Mouse (Mus musculus): ENCODE measurements around the gene Ppif.

The Ppif gene

DNA sequence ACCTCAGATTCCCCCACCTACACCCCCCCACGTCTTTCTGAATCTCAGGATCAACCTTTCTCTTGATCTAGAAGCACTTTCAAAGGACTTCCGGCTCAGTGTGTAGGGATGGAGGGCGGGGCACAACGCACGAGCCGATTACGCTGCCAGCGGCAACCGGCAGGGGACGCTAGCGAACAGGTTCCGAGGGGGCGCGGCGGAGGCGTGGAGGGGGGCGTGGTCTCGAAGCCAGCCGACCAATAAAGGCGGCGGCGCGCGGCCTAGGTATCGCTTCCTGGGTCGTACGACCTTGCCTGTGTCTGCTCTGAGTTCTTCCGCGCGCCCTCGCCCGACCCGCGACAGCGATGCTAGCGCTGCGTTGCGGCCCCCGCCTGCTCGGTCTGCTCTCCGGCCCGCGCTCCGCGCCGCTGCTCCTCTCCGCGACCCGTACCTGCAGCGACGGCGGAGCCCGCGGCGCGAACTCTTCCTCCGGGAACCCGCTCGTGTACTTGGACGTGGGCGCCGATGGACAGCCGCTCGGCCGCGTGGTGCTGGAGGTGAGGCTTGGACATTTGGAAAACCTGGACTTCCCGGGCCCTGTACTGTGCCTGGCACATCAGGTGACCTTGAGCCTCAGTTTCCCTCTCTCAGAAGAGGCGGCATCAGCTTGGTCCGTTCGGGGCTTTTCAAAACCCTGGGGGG lies at the start of gene Ppif:
TSS of gene Ppif (plus strand) at position 267 of the 681 bp plus-strand sequence.
- DNase-seq (ENCODE audit: extremely low read depth, low read depth): peak; percentile 64

DNA sequence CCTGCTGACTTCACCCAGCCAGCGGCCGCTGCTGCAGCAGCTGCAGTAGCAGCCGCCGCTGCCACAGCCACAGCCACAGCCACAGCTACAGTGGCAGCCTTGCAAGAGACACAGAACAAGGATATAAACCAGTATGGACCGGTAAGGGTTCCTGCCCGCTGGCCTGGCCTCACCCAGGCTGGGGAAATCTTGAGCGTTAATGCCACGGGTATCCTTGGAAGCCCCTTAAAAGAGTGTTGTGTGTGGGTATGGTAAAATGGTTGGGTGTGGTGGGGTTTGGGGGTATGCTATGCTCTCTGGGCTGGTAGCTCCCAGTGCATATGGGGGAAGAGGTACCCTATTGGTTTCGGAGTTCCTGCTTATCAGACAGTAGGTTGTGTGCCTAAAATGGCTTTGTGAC lies 48.2 kb upstream of the Ppif start:
- DNase-seq (ENCODE audit: extremely low read depth, low read depth): no peak

DNA sequence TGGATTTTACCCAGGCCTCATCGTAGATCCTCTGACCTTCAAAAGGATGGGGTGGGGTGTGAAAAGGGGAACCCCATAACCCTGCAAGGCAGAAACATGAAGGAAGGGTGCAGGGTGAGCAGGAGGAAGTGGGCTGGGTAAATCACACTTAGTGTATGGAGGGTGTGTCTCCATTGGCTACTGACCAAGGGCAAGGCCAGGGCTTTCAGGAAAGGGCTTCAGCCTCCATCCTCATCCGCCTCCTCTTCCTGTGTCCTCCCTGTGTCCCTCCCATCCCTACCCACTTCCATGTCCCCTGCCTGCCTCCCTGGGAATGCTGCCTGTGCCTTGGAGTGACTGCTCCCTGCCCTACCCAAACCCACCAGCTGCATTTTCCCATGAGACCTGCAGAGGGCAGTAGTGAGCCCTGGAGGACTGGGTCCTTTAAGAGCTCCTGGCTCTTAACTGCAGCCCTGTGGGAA lies 47.8 kb upstream of the Ppif start:
- peak; percentile 37 for DNase-seq (ENCODE audit: extremely low read depth, low read depth)

DNA sequence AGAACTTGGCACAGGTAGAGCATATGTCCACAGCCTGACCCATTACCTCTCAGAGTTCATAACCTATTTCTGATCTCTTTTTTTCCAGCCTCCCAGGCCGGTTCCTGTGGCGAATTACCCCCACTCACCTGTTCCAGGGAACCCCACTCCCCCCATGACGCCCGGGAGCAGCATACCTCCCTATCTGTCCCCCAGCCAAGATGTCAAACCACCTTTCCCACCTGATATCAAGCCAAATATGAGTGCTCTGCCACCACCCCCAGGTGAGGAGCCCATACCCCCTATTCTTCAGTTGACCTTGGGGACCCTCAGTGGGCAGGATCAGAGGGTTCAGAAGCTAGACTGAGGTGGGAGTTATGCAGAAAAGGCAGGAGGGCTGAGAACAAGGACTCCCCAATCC lies 42.8 kb upstream of the Ppif start:
- DNase-seq (ENCODE audit: extremely low read depth, low read depth): no peak

DNA sequence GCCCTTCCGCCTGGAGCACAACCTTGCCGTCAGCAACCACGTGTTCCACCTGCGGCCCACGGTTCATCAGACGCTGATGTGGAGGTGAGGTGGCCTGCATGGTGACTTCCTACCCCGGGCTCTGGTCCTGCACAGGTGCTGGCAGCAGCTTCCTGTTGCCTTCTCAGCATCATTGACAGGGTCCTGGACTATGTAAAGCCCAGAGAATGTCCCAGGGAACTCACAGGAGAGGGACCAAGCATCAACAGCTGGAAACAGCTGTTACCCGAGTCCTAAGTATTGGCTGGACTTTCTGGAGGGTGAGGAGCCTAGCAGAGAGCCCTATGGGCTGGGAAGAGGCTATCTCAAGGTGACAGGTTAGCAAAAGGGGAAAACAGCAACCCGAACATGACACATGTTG lies 42.0 kb upstream of the Ppif start:
- no peak for DNase-seq (ENCODE audit: extremely low read depth, low read depth)

DNA sequence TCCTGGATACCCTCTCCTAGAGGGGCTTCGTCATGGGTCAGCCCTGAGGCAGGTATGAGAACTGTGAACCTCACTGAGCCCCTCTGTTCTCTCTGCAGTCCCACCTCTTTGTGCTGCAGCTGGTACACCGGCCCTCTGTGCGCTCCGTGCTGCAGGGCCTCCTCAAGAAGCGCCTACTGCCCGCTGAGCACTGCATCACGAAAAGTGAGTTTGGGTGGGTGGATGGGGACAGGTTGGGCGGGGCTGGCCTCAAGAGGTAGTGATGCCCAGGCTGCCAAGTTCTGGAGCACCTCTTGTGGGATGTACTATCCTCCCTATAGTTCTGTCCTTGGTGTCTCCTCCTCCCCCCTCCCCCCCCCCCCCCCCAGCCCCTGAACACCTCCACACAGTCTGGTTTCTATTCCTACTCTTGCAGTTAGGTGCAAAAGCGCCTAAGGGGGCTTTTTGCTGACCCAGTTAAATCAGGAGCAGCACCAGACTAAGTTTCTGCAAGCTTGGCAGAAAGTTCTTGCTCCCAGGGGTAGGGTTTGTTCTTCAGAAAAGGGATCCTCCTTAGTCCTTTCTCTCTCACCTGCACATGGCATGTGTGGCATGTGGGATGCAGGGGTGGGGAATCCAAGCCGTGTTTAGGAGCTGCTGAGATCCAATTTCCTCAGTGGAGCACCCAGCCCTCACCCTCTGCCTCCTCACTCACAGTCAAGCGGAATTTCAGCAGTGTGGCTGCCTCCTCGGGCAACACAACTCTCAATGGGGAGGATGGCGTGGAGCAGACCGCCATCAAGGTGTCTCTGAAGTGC lies 39.4 kb upstream of the Ppif start:
- DNase-seq (ENCODE audit: extremely low read depth, low read depth): no peak

DNA sequence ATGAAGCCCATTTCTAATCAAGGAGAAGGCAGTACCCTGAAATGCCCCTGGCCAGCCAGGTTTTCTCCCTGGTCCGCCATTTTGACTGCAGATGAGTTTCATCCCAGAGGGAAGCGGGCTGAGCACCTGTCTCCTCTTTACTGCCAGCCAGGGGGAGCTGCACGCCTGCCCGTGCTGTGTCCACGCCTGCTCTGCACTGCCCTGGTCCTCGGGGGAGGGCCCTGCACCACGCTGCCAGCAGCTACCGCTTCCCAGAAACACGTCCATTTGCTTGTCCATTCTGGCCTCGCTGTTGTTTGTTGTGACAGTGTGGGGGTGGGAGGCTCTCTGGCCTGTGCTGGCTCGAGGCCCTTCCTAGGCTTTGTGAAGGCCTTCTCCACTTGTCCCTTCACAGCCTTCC lies 33.3 kb upstream of the Ppif start:
- no peak for DNase-seq (ENCODE audit: extremely low read depth, low read depth)

DNA sequence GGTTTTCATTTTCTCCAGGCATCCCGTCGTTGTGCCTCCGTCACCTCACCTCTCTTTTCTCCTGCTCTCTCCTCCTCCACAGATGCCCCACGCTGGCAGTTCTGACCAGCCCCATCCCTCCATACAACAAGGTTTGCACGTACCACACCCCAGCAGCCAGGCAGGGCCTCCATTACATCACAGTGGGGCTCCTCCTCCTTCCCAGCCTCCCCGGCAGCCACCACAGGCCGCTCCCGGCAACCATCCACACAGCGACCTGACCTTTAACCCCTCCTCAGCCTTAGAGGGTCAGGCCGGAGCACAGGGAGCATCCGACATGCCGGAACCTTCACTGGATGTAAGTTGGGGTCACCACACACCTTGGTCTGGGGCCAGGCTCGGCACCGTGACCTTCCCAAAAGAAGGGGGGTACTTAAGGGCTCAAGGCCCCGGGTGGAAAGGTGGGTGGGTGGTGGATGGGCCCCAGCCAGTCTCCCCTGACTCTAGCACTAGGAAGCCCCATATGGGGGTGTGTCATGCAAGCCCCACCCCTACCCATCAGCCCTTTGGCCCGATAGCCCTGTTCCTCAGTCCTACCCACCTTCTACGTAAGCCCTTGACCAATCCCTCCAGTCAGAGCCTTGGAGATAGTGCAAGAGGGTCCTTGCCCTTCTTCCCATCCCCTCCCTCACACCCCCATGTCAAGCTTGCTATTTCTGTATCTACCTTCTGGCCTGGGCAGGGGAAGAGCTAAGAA lies 32.6 kb upstream of the Ppif start:
- no peak for DNase-seq (ENCODE audit: extremely low read depth, low read depth)

DNA sequence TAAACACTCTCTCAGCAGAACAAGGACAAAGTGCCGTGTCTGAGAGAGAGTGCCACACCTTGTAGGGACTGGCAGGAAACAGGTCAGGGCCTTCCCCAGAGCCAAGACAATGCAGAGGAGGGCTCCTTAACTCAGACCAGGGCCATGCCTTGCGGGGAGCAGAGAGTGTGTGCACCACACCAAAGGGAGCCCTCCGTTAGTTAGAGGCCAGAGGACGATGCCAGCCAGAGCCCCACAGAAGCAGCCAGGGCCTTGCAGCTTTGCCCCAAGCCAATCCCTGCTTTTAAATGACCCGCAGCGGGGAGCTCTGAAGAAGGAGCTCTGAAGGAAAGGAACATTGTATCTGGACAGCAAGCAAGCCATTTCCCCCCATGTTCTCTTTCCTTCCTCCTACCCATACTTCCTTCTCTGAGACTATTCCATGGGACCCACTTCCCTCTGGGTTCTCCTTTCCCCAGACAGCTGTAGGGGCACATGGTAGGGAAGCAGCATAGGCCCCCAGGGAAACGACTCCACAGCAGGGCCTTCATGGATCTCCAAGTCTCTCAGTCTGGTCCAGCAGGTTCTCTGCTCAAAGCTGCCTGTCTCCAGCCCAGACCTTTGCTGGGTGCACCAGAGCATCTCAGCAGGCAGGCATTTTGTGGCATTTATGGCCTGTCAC lies 30.2 kb upstream of the Ppif start:
- DNase-seq (ENCODE audit: extremely low read depth, low read depth): no peak

DNA sequence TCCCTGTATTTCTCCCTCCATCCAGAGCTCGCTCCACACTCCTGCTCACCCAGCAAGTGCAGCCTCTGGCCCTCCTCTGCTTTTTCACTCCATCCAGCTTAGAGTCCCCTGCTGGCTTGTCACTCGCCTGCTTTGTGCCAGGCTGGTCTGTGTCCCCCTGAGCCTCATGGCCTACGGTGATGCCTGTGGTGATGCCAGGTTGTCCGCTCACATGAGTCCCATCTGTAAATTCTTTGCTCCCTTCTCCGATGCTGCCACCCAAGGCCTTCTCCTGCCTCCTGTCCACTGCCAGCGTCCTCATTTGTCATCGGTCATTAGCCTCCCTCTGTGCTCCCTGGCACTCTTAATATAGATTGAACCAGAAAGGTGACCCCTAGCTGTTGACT lies 29.7 kb upstream of the Ppif start:
- DNase-seq (ENCODE audit: extremely low read depth, low read depth): no peak

DNA sequence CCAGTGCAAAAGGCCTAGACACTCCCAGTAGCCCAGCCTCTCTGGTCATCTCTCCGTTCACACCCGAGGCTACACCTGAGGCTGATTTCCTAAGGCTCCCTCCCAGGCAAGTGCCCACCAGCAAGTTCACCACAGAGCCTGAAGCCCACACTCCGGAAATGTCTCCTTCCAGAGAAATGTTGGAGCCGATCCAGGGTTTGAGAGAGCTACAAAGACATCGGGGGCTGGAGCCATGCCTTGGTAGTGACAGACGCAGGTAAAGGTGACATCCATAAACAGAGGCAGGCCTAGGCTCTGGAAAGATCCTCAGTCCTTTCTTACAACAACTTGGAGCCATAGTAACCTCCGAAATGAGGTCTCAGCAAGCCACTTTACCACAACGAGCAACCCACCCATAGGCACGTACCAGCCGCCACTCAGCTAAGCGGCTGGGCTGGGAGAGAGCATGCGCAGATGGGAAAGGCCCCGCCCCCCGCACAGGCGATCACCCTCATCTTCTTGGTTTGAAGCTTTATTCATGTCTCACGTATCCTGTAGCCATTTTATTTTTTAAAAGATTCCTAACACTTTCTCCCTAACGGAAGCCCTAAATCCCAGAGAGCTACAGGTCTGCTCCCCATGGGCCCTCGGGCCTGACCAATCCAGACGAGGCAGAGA lies 28.5 kb upstream of the Ppif start:
- no peak for DNase-seq (ENCODE audit: extremely low read depth, low read depth)

DNA sequence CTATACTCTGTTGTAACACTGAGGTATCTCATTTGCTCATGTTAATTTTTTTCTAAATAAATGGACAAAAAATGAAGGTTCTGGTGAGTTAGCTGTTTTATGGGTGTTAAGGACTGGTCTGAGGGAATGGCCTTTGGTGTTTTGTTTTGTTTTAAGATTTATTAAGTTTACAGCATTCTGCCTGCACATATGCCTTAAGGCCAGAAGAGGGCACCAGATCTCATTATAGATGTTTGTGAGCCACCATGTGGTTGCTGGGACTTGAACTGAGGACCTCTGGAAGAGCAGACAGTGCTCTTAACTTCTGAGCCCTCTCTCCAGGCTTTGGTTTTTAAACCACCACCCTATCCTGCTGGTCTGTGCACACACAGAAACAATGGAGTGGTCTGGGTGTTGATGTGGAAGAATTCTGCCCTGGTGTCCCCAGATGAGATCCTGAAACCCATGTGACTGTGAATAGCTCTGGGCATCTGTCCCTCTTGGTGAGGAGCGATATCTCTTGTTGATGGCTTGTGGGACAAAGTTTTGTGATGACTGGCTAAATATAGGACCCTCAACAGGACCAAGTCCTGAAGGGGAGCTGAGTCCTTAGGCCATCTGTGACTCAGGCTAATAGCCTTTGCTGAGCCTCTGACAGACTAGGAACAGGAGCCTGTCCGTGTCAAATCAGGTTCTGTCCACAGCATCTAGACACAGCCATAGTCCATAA lies 27.1 kb upstream of the Ppif start:
- peak; percentile 9 for DNase-seq (ENCODE audit: extremely low read depth, low read depth)

DNA sequence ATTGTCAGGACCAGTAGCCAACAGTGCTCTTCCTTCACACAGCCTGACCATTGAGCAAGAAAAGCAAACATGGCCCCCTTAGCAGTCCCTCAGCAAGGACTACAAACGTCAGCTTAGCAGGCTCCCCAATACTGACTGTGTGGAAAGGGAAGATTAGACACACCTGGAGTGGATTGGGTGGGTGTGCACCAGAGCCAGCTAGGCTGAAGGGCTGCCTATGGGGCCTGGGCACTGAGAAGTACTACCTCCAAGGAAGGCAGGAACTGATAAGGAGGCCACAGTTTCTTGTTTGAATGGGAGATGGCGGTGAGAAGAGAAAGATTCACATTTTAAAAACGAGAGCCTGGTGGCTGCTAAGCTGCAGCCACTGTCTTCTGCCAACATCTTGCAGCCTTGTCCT lies 26.4 kb upstream of the Ppif start:
- peak; percentile 13 for DNase-seq (ENCODE audit: extremely low read depth, low read depth)

DNA sequence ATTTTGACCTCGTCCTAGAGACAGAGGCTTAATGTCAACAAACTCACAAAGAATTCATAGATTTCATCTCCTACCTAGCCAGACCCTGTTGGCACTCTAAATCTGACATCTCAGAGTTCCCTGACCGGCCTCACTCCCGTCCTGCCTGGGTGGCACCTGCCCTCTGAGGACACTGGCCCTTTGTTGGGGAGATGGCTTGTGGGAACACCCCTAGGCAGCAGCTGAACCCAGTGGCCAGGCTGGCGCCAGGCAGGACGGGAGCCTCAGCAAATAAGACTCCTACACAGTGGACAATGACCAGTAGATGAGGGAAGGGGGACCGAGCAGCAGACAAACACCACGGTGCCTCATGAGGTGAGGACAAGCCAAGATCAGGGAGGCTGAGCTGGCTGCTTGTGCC lies 14.3 kb upstream of the Ppif start:
- no peak for DNase-seq (ENCODE audit: extremely low read depth, low read depth)

DNA sequence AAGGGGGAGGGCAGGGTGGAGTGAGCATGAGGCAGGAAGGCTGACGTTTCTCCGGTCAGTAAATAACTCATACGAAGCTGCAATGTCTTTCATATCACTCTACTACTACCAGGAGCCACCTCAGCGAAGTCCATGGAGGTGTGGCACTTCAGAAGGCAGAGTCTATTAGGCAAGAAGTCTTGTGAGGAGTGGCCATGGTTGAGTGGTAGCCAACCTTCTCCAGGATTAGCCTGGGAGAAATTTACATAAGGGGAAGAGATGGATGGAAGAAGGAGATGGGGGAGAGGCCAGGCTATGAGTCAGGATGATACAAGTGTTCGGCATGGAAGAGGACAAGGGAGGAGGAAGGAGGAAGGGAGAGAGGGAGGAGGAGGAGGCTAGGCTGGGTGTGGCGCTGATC lies 11.9 kb upstream of the Ppif start:
- DNase-seq (ENCODE audit: extremely low read depth, low read depth): no peak

DNA sequence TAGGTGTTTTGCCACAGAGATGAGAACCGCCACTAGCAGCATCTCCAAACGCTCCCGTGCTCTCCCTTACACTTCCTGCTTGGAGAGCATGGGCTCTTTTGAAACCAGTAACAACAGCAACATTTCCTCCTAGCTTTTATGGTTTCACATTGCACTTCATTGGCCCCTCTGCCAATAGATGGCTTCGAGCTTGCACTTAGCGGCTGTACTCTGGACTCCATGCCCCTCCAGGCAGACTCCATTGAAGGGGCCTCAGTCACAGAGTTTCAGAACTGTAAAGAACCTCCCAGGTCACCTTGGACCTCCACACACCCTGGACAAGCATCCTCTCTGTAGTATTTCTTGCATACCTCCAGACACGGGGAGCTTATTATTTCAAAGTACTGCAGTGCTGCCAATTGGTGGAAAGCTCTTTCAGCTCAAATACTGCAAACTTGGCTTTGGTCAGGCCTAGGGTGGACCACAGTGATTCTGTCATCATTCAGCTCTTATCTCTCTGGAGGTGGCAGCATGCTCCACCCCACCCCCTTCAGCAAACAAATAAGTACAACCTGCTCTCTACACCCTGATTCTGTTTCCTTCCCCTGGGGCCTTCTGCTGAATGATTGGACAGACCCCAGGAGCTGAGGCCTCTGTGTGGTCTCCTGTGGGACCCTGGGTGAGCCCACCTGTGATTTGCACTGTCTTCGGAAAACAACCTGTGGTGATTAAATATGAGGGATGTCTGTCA lies 7.6 kb upstream of the Ppif start:
- DNase-seq (ENCODE audit: extremely low read depth, low read depth): no peak

DNA sequence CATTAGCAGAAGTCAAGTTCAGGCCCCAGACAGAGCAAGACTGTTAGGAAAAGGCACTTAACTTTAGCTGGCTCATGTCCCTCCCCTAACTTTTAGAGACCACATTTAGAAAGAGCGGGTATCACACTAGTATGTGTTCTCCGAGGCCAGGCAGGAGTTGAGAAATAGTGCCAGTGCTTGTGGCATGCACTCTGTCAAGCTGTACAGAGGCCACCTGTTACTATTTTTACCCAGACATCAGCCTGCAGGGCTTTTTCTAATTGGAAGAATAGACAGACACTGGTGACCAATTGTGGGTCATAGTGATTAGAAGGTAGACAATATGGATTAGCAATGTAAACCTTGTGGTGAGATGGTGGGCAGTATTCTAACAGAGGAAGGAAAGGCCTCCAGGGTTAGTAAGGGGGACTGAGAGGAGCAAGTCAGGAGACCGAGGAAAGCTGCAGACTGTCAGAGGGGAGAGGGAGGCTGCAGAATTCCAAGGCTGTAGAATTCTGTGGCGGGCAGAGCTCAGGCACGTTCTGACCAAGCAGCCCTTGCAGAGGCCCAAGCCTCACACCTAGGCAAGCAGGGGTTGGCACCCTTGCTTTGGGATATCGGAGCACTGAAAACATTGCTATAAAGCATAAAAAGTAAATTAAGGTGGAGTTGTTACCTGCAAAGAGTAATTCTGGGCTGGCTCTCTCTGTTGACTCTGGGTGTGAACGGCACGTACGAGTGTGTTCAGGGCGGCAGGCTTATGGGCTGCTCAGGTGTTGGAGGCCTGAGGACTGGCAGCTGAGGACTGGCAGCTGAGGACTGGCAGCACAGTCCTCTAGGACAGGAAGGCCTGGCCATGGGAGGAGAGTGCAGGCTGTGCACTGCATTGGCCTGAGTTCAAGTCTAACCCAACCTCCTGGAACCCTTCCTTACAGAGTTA lies 6.7 kb upstream of the Ppif start:
- DNase-seq (ENCODE audit: extremely low read depth, low read depth): no peak

DNA sequence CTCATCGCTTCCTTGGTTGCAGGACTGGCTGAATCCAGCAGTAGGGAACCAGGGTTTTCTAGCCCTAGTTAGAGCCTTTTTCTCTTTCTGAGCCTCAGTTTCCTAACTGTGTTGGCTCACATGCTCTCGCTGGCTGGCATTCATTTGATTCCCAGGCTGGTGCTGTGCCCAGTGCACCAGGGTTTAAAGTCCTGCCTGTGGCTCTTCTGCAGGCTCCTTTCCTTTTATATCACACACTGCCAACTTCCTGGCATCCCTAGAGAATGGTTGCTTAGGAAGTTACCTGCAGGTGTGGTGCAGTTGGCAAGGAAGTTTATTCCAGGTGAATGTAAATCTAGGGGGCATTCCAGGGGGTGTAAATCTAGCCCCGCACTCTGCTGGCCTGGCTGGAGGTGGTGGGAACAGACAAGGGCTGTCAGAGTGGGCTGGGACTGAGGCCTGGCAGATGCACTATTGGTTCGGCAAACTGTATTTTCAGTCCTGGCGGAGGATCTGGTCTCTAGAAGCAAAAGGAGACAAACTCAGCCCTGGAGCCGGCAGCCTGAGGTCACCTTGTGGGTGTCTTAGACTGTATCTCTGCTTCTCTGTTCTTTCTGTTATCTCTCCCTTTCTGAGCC lies 575 bp upstream of the Ppif start:
- DNase-seq (ENCODE audit: extremely low read depth, low read depth): no peak

DNA sequence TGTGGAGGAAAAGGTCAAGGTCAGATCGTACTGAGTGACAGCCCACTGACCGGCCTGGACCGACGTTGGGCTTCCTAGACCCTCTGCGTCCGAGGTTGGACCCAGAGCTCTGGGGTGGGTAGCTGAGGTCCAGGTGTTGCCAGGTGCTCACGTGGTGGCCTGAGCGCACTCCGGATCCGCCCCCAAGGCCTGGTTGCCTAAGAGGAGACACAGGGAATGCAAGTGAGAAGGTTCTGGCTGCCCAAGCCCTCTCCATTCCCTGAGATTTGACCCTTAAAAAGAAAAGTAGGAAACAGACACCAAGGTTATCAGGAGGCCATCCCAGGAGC lies 579 bp downstream of the Ppif start:
- DNase-seq (ENCODE audit: extremely low read depth, low read depth): no peak

Measured in MEL-GATA-1-ER (cell line).